Mouse (Mus musculus) 416B (cell line): ENCODE results near the gene Myh13.

Source experiments
- DNase-seq: peaks from one replicate; pipeline ENCODE4 v3.0.0; 2011; ENCODE audit warnings: low read depth

The Myh13 gene

DNA sequence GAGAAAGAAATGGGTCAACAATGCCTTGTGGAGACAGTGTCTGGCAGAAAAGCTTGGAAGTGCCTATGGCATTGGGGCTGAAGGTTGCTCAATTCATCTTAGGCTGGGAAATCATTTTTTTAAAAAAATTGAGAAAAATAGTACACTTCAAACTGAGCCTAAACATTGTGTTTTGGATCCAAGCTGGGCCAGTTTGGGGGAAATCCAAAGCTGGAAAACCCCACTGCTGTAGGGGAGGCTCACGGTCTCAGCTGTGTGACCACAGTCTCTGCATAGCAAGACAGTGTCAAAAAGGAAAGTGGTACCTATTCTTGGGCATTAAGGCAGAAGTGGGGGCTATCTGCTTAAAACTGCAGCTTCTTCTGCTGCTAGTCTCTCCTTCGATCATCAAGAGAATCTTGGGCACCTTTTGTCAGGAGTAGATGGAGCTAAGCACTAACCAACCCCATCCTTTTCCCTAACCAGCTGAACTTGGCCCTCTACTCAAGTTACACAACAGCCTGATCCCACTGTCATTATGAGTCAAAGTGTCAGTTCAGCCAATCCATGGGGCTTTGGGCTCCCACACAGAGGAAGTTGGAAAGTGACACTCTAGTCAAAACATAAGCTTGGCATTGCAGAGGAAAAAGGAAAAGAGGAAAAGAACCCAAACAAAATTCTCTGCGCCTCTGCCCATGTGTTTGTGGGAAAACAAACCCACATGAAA is 69.4 kb downstream of the Myh13 start:
- DNase-seq = no peak

DNA sequence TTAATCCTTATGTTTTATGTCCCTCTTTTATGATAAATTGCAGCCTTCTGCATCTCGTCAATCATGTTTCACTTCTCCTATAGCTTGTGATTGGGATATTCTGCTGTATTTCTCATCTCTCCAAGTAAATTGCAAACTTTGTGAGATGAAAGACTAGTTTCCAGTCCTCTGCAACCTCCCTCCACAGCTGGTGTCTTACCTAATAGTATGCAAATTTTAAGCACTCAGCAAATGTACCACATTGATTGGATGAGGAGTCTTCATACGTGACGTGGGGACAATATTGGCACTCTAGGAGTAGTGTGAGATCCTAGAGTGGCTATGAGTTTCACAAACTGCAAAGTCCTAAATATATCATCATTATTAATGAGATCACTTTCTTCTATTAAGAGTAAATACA is 70.9 kb downstream of the Myh13 start:
- no peak for DNase-seq

DNA sequence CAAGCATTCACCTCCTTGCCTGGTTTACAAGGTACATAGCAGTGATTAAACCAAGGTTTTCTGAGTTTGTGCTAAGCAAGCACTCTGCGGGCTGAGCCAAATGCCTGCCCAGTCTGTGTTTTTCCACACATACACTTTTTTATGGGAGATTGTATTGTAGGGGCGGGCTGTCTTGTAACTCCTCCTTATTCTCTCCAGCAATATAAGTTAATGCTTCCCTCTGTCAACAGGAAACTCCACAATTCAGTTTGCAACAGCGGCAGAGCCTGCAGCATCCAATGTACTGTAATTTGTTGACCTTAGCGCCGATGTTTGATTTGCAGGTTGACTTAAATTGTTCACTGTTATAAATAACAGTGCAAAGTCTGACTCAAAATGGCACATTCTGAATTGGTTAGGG is 79.5 kb downstream of the Myh13 start:
- DNase-seq = no peak

DNA sequence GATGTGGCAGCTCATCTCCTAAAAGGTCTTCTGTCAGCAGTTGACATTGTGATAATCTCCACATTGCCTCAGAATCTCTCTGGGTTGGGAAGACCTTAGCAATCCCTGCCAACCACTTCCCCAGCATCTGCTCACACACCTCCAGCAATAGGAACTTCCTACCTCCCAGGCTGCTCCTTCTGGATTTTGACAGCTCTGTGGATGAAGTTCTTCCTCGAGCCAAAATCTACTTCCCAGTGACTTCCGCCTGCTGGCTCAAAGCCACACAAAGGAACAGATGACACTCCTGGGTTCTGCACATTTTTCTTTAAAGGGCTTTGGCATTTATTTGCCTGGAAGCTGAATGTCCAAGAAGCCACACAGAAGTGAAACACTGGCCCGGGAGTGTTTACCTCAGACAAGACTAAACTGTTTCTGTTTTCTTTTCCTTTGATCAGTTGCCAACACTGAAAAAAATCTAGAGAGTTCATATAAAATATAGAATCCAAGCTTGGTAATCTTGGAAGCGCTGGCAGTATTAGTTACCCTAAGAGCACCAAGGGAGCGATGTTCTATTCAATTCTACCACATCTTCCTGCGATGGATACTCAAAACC is 93.0 kb downstream of the Myh13 start:
- no peak for DNase-seq
